Mouse (Mus musculus) thymus, postnatal 14 days (tissue): Measurements from ENCODE around the gene Ppfia3.
A peak's percentile ranks its signal among the peaks of the same experiment; 100 is the strongest.
"Not testable (repeated sequence)": the region's sequence is repeated elsewhere in the genome, so short reads cannot be mapped to it uniquely, and the experiment has no call there.

Source experiments
- DNase-seq: peaks from one replicate; pipeline ENCODE4 v3.0.0; 2021

Ppfia3 gene

DNA sequence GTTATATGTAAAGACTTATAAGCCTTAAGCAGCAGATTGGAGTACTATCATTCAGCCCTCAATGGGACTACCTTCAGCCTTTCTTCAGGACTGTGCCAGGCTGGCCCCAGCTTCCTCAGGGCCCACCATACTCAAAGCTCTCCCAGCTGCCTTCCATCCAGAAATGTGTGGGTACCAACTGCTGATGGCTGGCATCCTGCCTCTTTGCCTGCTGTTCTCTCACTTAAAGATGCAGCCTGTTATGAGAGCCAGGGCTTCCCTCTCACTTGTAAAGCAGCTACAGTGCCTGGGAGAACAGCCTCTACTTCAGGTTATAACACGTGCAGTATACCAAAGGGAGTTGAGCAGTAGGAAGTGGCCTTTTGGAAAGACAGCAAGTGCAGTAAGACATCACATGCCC is 9.2 kb upstream of the Ppfia3 start:
- DNase-seq, result no peak

GRCm38 (mm10) chr7:45374620-45375019 is 7.8 kb upstream of the Ppfia3 start:
- DNase-seq, result no peak

DNA sequence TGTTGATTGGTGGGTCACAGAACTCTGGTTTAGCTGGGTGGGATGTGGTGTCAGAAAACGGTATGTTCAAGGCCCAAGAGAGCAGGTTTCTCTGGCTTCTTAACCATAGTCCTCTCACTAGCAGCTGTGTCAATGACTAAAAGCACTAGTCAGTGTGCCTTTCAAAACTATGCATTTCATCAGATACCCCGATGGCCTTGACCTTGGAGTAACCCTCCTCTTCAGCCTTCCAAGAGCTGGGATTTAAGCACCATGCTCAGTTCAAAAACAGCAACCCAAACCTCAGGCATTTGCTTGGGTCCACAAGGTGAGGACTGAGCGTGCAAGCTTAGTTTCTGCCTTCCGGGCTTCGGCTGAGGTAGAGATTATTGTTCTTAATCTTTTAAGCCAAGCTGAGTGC is 5.6 kb upstream of the Ppfia3 start:
- DNase-seq, result no peak

GRCm38 (mm10) chr7:45370475-45371311 is 3.9 kb upstream of the Ppfia3 start, which contains the start of gene Lin7b:
Lin7b (minus strand) TSS chr7:45370583.
- peak; percentile 93 for DNase-seq

- no peak for DNase-seq
Observed at GRCm38 (mm10) chr7:45369836-45370474, 3.1 kb upstream of the Ppfia3 start.

- no peak for DNase-seq
Observed at GRCm38 (mm10) chr7:45369022-45369745, 2.4 kb upstream of the Ppfia3 start.

GRCm38 (mm10) chr7:45368178-45368577 is 1.4 kb upstream of the Ppfia3 start:
- DNase-seq, result no peak

GRCm38 (mm10) chr7:45367020-45367880 is 431 bp upstream of the Ppfia3 start:
- DNase-seq, result peak; percentile 98

GRCm38 (mm10) chr7:45365742-45366651 is 822 bp downstream of the Ppfia3 start:
- DNase-seq, result peak; percentile 31

- DNase-seq, result no peak
Observed at GRCm38 (mm10) chr7:45363983-45364382, 2.8 kb downstream of the Ppfia3 start.

DNA sequence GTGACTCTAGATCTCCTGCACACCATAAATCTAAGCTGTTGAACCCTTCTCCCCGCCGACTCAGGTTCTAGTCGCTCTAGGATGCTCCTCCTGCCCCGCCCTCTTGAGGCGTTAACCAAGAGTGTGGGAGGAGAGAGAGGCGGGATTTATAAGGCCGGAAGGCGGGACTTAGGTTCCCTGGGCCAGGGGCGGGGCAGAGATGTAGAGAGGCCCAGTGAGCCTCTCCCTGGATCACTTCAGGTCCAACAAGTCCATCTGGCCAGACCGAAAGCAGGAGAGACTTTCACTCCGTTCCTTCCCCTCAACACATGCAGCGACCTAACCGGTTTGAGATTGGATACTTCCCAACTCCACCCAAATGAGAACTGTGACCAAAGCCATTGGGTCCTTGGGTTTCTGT is 4.0 kb downstream of the Ppfia3 start:
- peak; percentile 62 for DNase-seq

DNA sequence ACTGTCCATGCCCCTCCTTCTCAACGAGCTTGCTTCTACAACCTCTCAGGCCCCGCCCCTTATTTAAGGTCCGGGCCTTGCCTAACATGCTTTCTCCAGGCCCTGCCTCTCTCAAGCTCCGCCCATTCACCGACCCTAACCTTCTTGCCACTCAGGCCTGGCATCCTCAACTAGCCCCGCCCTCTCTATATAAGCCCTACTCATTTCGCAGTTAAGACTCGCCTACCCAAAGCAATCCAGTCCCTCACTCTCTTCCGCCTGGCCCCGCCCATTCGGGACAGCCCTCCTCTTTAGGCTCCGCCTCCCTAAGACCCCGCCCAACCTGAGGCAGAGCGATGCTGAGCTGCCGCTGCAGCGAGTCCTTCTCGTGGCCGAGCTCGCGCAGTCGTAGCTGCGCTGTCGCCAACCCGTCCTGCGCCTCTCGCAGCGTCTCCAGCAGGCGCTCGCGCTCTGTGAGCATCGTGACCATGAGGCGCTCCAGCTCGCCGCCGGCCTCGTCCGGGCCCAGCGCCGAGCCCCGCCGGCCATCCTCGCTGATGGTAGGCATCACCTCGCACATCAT is 5.5 kb downstream of the Ppfia3 start:
- DNase-seq, result peak; percentile 75

- no peak for DNase-seq
Observed at GRCm38 (mm10) chr7:45360404-45361125, 6.3 kb downstream of the Ppfia3 start.

DNA sequence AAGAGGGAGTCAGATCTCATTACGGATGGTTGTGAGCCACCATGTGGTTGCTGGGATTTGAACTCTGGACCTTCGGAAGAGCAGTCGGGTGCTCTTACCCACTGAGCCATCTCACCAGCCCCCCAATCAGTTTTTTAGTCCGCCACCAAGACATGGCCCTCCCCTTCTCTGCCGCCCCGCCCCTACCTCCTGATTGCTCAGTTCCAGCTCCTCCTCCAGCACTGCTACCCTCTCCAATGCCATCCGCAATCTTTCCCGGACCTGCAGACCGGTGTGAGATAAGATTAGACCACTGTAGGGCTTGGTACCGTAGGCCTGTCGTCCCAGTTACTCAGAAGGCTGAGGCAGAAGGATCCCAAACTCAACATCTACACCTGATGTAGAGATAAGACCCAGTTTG is 7.7 kb downstream of the Ppfia3 start:
- DNase-seq, result not testable (repeated sequence)

GRCm38 (mm10) chr7:45356087-45356486 is 10.7 kb downstream of the Ppfia3 start:
- DNase-seq, result no peak

GRCm38 (mm10) chr7:45355318-45356020 is 11.3 kb downstream of the Ppfia3 start:
- DNase-seq, result no peak

- DNase-seq, result no peak
Observed at GRCm38 (mm10) chr7:45353041-45353440, 13.8 kb downstream of the Ppfia3 start.

DNA sequence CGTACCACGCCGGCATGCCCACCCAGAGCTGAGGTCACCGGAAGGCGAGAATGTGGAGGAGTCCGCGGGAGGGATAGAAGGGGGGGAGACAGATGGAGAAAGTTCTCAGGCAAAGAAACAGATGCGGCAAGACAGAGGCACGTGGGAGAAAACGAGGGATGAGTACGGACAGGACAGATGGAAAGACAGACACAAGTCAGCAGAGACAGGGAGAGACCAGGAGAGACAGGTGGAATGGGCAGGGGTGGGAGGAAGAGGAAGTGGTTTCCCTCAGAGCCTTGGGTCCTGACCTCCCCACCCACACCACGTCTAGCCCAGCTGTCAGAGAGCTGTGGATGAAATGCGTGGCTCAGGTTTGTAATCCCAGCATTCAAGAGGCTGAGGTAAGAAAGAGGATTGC is 19.9 kb downstream of the Ppfia3 start:
- DNase-seq, result no peak

- peak; percentile 42 for DNase-seq
Observed at GRCm38 (mm10) chr7:45343543-45343942, 23.3 kb downstream of the Ppfia3 start.

GRCm38 (mm10) chr7:45342081-45342480 is 24.7 kb downstream of the Ppfia3 start:
- no peak for DNase-seq
